Comparison of ENCODE assay signal across 8 mouse cellular contexts in genomic region chr10:60107448-60107847, GRCm38 (mm10). TPM values are rescaled to one million over a fixed set of nuclear protein-coding genes. Genes with fewer than 3 reads are reported as not detected.
DNase-seq lines count a peak whose midpoint lies in the region; ATAC-seq and TF ChIP-seq lines count a peak whose summit lies in the region.

No protein-coding gene starts in this region.

- H3K4me3 ChIP-seq in lung, adult 2 months (replicated peaks; ENCODE audit: extremely low read depth, low read depth, low read length), result peak overlapping the region; percentile 62
- H3K4me3 ChIP-seq in forebrain, embryonic 15.5 days, result peak overlapping the region; percentile 74
- peak overlapping the region; percentile 59 for H3K4me3 ChIP-seq in limb, embryonic 14.5 days (replicated peaks; ENCODE audit: low read length)
- H3K4me3 ChIP-seq in neural tube, embryonic 12.5 days, result peak overlapping the region; percentile 70

- peak overlapping the region; percentile 85 for H3K27ac ChIP-seq in forebrain, embryonic 15.5 days (replicated peaks)
- H3K27ac ChIP-seq in limb, embryonic 14.5 days (replicated peaks; ENCODE audit: low read depth, low read length), result no peak overlapping the region
- H3K27ac ChIP-seq in neural tube, embryonic 12.5 days, result peak overlapping the region; percentile 92; the same call in 1 of the 2 replicates

- no peaks in the 10 kb centered on the region for H3K36me3 ChIP-seq in forebrain, embryonic 15.5 days
- no peaks in the 10 kb centered on the region for H3K36me3 ChIP-seq in limb, embryonic 14.5 days (ENCODE audit: control insufficient read depth, insufficient read depth, low read length)
- no peaks in the 10 kb centered on the region for H3K36me3 ChIP-seq in neural tube, embryonic 12.5 days

- no peak for ATAC-seq in forebrain, embryonic 15.5 days (replicated peaks)
- ATAC-seq in limb, embryonic 14.5 days (ENCODE audit: low FRiP score, low read depth), result no peak
- ATAC-seq in neural tube, embryonic 12.5 days (ENCODE audit: low FRiP score, low read depth), result no peak
- no peak for ATAC-seq in megakaryocyte-erythroid progenitor cell, adult 5-6 weeks (replicated peaks; ENCODE audit: low FRiP score, low TSS enrichment, poor library complexity, severe bottlenecking)

- H3K27me3 ChIP-seq in forebrain, embryonic 15.5 days, result peaks cover 4% of the 10 kb centered on the region; the same call in 1 of the 2 replicates
- H3K27me3 ChIP-seq in limb, embryonic 14.5 days (ENCODE audit: control insufficient read depth, insufficient read depth, low read length), result peaks cover 26% of the 10 kb centered on the region
- peaks cover 16% of the 10 kb centered on the region for H3K27me3 ChIP-seq in neural tube, embryonic 12.5 days (replicated peaks)

- peak overlapping the region; percentile 83 for H3K9ac ChIP-seq in forebrain, embryonic 15.5 days (replicated peaks)
- peak overlapping the region; percentile 66 for H3K9ac ChIP-seq in limb, embryonic 14.5 days (ENCODE audit: low read depth, low read length, severe bottlenecking)
- peak overlapping the region; percentile 85 for H3K9ac ChIP-seq in neural tube, embryonic 12.5 days

- WGBS in lung, adult 2 months, result 6% methylated on average over 28 of the region's 28 CpGs
- WGBS in forebrain, embryonic 15.5 days, result under 1% methylated on average over 23 of the region's 28 CpGs
- WGBS in limb, embryonic 14.5 days, result 1% methylated on average over 24 of the region's 28 CpGs
- under 1% methylated on average over 28 of the region's 28 CpGs for WGBS in neural tube, embryonic 12.5 days

- no peaks in the 10 kb centered on the region for H3K9me3 ChIP-seq in forebrain, embryonic 15.5 days
- H3K9me3 ChIP-seq in limb, embryonic 14.5 days (ENCODE audit: control insufficient read depth, low read length), result no peaks in the 10 kb centered on the region
- H3K9me3 ChIP-seq in neural tube, embryonic 12.5 days, result no peaks in the 10 kb centered on the region

- no peak for TF ChIP-seq CTCF in lung, adult 2 months (IDR thresholded peaks at IDR 0.05; ENCODE audit: insufficient read depth, low read length)

- H3K4me2 ChIP-seq in forebrain, embryonic 15.5 days (replicated peaks), result peak overlapping the region; percentile 94
- peak overlapping the region; percentile 93 for H3K4me2 ChIP-seq in limb, embryonic 14.5 days (replicated peaks; ENCODE audit: low read depth, low read length, severe bottlenecking)
- H3K4me2 ChIP-seq in neural tube, embryonic 12.5 days (replicated peaks), result peak overlapping the region; percentile 89

- intact Hi-C loops in gastrocnemius, postnatal 36 days (cut with DNase I), result no loop called here

- peaks cover 3% of the 10 kb centered on the region; the same call in 1 of the 2 replicates for H3K4me1 ChIP-seq in lung, adult 2 months (ENCODE audit: control insufficient read depth, insufficient read depth, low read length)
- peaks cover 44% of the 10 kb centered on the region for H3K4me1 ChIP-seq in forebrain, embryonic 15.5 days
- H3K4me1 ChIP-seq in limb, embryonic 14.5 days (ENCODE audit: control insufficient read depth, insufficient read depth, low read length), result peaks cover 6% of the 10 kb centered on the region
- peaks cover 38% of the 10 kb centered on the region for H3K4me1 ChIP-seq in neural tube, embryonic 12.5 days

- DNase-seq in lung, adult 2 months, result no peak
- no peak for DNase-seq in lung, postnatal 36 days
- DNase-seq in cerebellum, adult 11 months, result peak; percentile 74
- DNase-seq in limb, embryonic 14.5 days (ENCODE audit: low spot score), result no peak
- DNase-seq in gastrocnemius, postnatal 36 days, result no peak

- no peak for TF ChIP-seq POLR2A in lung, adult 2 months (IDR thresholded peaks at IDR 0.05; ENCODE audit: borderline replicate concordance, extremely low read depth, low read depth, low read length)
- TF ChIP-seq POLR2A in limb, embryonic 14.5 days (IDR thresholded peaks at IDR 0.05; ENCODE audit: borderline replicate concordance, extremely low read depth, insufficient read depth, insufficient read length), result no peak

RNA-seq across cellular contexts. Expression of gene Spock2, which starts 1.4 kb away (rescaled TPM):
- 138 and 143 TPM in 2 replicates for polyA plus RNA-seq in lung, adult 2 months (2012; rRNA removed)
- 48.1 and 49.0 TPM in 2 replicates for polyA plus RNA-seq in forebrain, embryonic 15.5 days (2015; fragmentation: Nextera tagmentation; extraction: Ambion mirVana)
- 17.4 and 17.7 TPM in 2 replicates for polyA plus RNA-seq in limb, embryonic 14.5 days (2012; rRNA removed)
- 7.3 and 7.6 TPM in 2 replicates for polyA plus RNA-seq in limb, embryonic 14.5 days (2014; fragmentation: Nextera tagmentation; extraction: Ambion mirVana)
- 68.8 and 74.6 TPM in 2 replicates for polyA plus RNA-seq in neural tube, embryonic 12.5 days (2016; fragmentation: Nextera tagmentation; extraction: Ambion mirVana)
- total RNA-seq in megakaryocyte-erythroid progenitor cell, adult 5-6 weeks (2014; fragmentation: Nextera tagmentation), result 0.11 and 0.57 TPM in 2 replicates
- total RNA-seq in megakaryocyte-erythroid progenitor cell, adult 5-6 weeks (2017), result 0.15 and 0.33 TPM in 2 replicates
- total RNA-seq in gastrocnemius, postnatal 36 days (2021), result 1 to 10 TPM; 4.9 to 5.8 TPM
